Comparison of ENCODE assay signal across 15 mouse cellular contexts in the genomic region with DNA sequence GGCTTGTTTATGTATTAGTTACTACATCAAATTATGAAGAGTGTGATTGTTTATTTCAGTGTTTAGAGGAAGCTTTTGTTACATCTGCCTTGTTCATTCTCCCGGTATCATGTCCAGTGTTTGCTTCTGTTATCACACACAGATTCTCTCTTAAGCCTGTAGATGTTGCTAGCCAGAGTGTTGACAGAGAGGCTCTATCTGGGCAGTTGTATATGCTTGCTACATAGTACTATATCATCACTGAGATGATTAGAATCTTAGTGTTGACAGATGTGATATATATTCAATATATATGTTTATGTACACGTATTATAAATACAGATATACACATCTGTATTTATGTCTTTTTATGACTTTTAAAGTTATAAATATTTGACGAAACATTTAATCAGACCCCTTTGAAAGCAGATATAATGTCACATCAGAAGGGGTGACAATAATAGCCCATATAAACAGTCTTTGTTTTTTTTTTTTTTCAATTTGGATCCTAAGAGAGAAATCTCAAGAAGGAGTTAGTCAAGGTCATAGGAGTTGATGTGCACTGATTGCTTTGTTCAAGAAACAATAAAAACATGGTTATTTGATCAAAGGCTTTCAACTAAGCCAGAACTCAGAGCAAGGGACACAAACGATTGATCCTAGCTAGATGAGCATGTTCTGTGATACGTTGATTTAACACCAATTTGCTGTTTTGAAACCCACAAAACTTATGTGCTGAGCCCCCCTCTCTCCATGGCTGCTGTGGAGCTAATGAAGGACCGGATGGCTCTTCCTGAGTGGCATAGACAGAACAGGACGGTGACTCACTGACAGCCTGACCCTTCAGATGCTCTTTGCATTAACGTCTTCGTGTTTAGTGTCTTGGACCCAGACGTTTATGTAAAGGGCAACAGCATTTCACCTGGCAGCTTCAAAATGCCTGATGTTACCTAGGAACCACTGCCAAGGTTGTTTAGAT.
"Had no signal": no experiment of that assay in that cellular context is flagged by ENCODE, and none has a peak within 500 bp of the region (broad histone marks: within the 10 kb centered on the region; RNA-seq: fewer than 3 reads in every experiment).

No protein-coding gene starts in this region.

- DNase-seq: retina, postnatal 1 day; right cerebral cortex, adult 18-20 months; right cerebral cortex, postnatal 14 days; right cerebral cortex, postnatal 25 days; right cerebral cortex, postnatal 4 days; spleen, adult 18-20 months; thymus, adult 18-20 months; thymus, adult 2 months; thymus, postnatal 14 days; thymus, postnatal 25 days; thymus, postnatal 36 days; thymus, postnatal 4 days had no signal

- H3K9ac ChIP-seq: neural tube, embryonic 15.5 days; stomach, embryonic 15.5 days had no signal

- H3K4me1 ChIP-seq: neural tube, embryonic 15.5 days; stomach, embryonic 15.5 days had no signal

- H3K27me3 ChIP-seq: neural tube, embryonic 15.5 days; stomach, embryonic 15.5 days had no signal

- H3K4me3 ChIP-seq: neural tube, embryonic 15.5 days; stomach, embryonic 15.5 days had no signal

- H3K27ac ChIP-seq: neural tube, embryonic 15.5 days; stomach, embryonic 15.5 days; stomach, postnatal 0 days had no signal

- H3K4me2 ChIP-seq: neural tube, embryonic 15.5 days; stomach, embryonic 15.5 days had no signal

- H3K9me3 ChIP-seq: neural tube, embryonic 15.5 days; stomach, embryonic 15.5 days had no signal

- H3K36me3 ChIP-seq: neural tube, embryonic 15.5 days; stomach, embryonic 15.5 days had no signal
